Mouse (Mus musculus) limb, embryonic 14.5 days (tissue): ENCODE measurements at regions not wholly inside any gene's neighbourhood (a gene's known extent, or its start where the extent isn't known, plus 50 kb on each side); places are given as distances from the start of the nearest gene placed in this dataset.

Experiments
- ATAC-seq: fragments of 200-750 bp; cut with Nextera tagmentation; 2 replicates; pipeline ENCODE4 v1.8.0; 2017; ENCODE audit warnings: low read depth, moderate number of reproducible peaks, moderate TSS enrichment; ENCODE audit not compliant: low FRiP score
- DNase-seq: peaks from one replicate; pipeline ENCODE4 v3.0.0-alpha.2; 2015; ENCODE audit warnings: low spot score
- H3K27ac ChIP-seq: fragments of 300-500 bp; sonication (generic); replicated peaks from 2 replicates; pipeline ENCODE4 v1.5.1; 2014; ENCODE audit warnings: low read depth, mild to moderate bottlenecking, low read length, moderate library complexity, mixed read lengths
- H3K27me3 ChIP-seq: fragments of 300-500 bp; sonication (generic); 2 replicates; pipeline ENCODE4 v1.6.1; 2014; ENCODE audit warnings: low read length, mixed read lengths; ENCODE audit not compliant: control insufficient read depth, insufficient read depth
- H3K36me3 ChIP-seq: fragments of 300-500 bp; sonication (generic); 2 replicates; pipeline ENCODE4 v1.6.1; 2014; ENCODE audit warnings: mild to moderate bottlenecking, low read length, moderate library complexity, mixed read lengths; ENCODE audit not compliant: control insufficient read depth, insufficient read depth
- H3K4me1 ChIP-seq: fragments of 300-500 bp; sonication (generic); 2 replicates; pipeline ENCODE4 v1.6.1; 2014; ENCODE audit warnings: antibody characterized with exemption, low read length, mixed read lengths; ENCODE audit not compliant: control insufficient read depth, insufficient read depth
- H3K4me2 ChIP-seq: fragments of 300-500 bp; sonication (generic); replicated peaks from 2 replicates; pipeline ENCODE4 v1.6.1; 2014; ENCODE audit warnings: low read depth, mild to moderate bottlenecking, low read length, moderate library complexity; ENCODE audit not compliant: severe bottlenecking
- H3K4me3 ChIP-seq: fragments of 300-500 bp; sonication (generic); replicated peaks from 2 replicates; pipeline ENCODE4 v1.5.1; 2014; ENCODE audit warnings: low read length
- H3K9ac ChIP-seq: fragments of 300-500 bp; sonication (generic); 2 replicates; pipeline ENCODE4 v1.6.1; 2014; ENCODE audit warnings: mild to moderate bottlenecking, low read depth, low read length, moderate library complexity; ENCODE audit not compliant: severe bottlenecking
- H3K9me3 ChIP-seq: fragments of 300-500 bp; sonication (generic); 2 replicates; pipeline ENCODE4 v1.6.1; 2016; ENCODE audit warnings: low read length; ENCODE audit not compliant: control insufficient read depth
- POLR2A ChIP-seq: fragments of 200-500 bp; IDR thresholded peaks from 2 replicates; pipeline ENCODE4 v1.8.0; 2012; ENCODE audit warnings: inconsistent platforms, mild to moderate bottlenecking, moderate library complexity, borderline replicate concordance; ENCODE audit not compliant: insufficient read depth, insufficient read length; ENCODE audit errors: extremely low read depth
- WGBS: fragments of 180-500 bp; shearing (Covaris S2); extraction: QIAGEN DNeasy Blood & Tissue Kit; methylation state at CpG from one replicate; pipeline ENCODE4 v1.1.7; 2014; 5-methylcytosine and 5-hydroxymethylcytosine counted together

DNA sequence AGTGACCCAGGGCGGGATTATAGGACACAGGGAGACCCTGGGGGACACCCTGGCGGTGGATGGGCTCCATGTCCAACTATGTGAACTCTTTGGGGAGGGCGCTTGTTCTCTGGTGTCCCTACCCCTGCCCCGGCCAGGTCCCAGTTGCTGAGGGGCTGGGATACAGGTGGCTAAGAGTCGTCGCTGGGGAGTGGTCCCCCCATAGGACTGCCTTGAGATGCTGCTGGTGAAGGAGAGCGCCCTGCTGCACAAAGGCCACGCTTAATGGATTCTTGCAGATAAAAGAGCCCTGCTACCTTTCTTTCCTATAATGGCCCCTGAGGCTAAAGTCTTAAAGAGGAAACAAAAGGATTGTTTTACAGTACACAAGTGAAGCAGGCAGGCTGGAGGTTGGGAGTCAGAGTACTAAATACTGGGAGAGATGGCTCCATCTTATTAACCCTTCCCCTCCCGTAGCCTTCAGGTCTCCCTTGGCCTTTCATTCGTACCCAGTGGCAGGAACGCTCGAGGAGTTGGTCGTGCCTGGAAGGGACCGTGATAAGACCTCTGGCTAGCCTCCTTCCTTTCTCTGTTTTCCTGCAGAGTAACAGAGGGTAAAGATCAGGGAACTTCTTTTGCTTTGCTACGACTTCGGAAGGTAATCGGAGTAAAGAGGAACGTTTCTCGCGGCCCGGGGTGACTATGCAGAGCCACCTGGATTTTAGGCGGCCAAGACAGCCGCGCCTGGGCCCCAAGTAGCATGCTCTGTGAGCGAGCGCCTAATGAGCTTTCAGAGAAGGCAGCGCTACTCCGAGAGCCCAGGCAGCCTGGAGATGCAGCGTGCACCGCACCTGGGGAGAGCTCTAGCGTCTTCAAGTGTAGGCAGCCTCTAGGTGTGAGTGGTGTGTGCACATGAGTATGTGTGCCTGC lies 682.9 kb upstream of the Car8 start:
- H3K9ac ChIP-seq, result peak overlapping the region; percentile 12; the same call in 1 of the 2 replicates
- 11% methylated on average over 31 of the region's 31 CpGs for WGBS
- no peak overlapping the region for H3K4me3 ChIP-seq
- H3K4me2 ChIP-seq, result peak overlapping the region; percentile 25
- no peak overlapping the region for H3K27ac ChIP-seq
- no peak for DNase-seq
- no peak for TF ChIP-seq POLR2A
- no peaks in the 10 kb centered on the region for H3K9me3 ChIP-seq
- no peaks in the 10 kb centered on the region for H3K27me3 ChIP-seq
- peak; percentile 34; the same call in 1 of the 2 replicates for ATAC-seq
- H3K36me3 ChIP-seq, result no peaks in the 10 kb centered on the region
- H3K4me1 ChIP-seq, result peaks cover 15% of the 10 kb centered on the region

DNA sequence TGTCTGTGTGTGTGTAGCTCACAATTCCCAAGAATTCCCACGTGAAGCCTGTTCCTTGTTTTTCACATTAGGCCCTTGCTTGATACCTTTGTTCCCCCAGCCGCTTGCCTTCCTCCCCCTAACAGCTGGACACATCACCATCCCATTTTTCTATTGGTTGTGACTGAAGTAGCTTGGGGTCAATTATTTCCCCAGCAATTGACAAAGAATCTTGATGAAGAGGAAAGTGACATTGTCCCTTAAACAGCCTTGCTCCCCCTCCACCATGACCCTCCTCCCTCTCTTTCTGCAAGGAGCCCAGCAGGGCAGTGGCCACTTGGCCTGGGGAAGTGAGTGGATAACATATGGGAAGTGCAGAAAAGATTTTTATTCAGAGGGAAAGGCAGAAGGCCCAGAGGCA lies 681.5 kb upstream of the Car8 start:
- Histone ChIP-seq H3K27ac (no peak overlapping the region), H3K4me3 (no peak overlapping the region), H3K4me2 (no peak overlapping the region), H3K9ac (no peak overlapping the region), H3K4me1 (peaks cover 15% of the 10 kb centered on the region), H3K36me3 (no peaks in the 10 kb centered on the region), H3K9me3 (no peaks in the 10 kb centered on the region), H3K27me3 (no peaks in the 10 kb centered on the region)
- TF ChIP-seq POLR2A, result no peak
- ATAC-seq (no peak), DNase-seq (no peak)
- WGBS, result 58% methylated on average over 2 of the region's 2 CpGs

DNA sequence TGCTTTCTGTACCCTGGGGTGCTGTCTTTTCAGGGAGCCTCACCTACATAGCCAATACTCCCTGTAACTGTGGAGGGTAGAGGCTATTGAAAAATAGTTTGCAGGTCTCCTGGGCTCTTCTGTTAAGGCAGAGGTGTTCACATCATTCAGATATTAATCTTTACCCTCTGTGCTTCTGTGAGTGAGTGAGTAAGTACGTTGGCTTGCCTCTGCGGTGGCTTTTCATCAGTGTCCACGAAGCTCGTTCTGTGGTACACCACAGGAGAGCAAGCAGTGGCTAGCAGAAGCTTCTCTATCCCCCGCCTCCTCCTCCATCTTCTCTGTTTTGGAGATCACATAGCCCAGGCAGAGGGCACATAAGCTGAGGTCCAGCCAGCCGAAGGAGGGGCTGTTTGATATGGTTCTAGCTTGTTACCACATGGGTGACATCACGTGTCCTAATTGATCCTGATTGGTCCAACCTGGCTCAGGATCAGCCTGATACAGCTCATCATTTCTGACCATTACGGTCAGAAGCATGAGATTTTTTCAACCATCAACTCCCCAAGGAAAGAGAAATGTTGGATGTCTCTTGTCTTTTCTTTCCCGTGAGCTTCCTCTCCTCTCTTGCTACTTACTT lies 680.6 kb upstream of the Car8 start:
- no peak for TF ChIP-seq POLR2A
- Histone ChIP-seq H3K27me3 (no peaks in the 10 kb centered on the region), H3K9ac (no peak overlapping the region), H3K4me3 (no peak overlapping the region), H3K9me3 (no peaks in the 10 kb centered on the region), H3K4me2 (no peak overlapping the region), H3K27ac (no peak overlapping the region), H3K36me3 (no peaks in the 10 kb centered on the region), H3K4me1 (peaks cover 15% of the 10 kb centered on the region)
- 83% methylated on average over 9 of the region's 9 CpGs for WGBS
- ATAC-seq, result no peak
- DNase-seq, result no peak
